In genomic region chr1:162925121-162925520, GRCm38 (mm10) we compare ENCODE assay signal across 38 mouse cellular contexts. TPM values are rescaled to one million over a fixed set of nuclear protein-coding genes. Genes with fewer than 3 reads are reported as not detected.
"Had no signal": no experiment of that assay in that cellular context is flagged by ENCODE, and none has a peak within 500 bp of the region (broad histone marks: within the 10 kb centered on the region; RNA-seq: fewer than 3 reads in every experiment).

No protein-coding gene starts in this region.

- H3K9me3 ChIP-seq: embryonic facial prominence, embryonic 10.5 days; embryonic facial prominence, embryonic 12.5 days; embryonic facial prominence, embryonic 13.5 days; embryonic facial prominence, embryonic 15.5 days; forebrain, embryonic 10.5 days; forebrain, embryonic 12.5 days; forebrain, embryonic 13.5 days; forebrain, embryonic 15.5 days had no signal

- DNase-seq: cerebellum, adult 18-20 months; cerebellum, adult 2 months; cerebellum, adult 8-10 months; cerebellum, adult 9-10 months; cerebellum, adult 9-11 months; cerebellum, postnatal 10 days; cerebellum, postnatal 14 days; cerebellum, postnatal 25 days; cerebellum, postnatal 36 days; embryo, embryonic 11 days; forebrain, postnatal 0 days; gastrocnemius, adult 2 months; gastrocnemius, postnatal 10 days; gastrocnemius, postnatal 14 days; gastrocnemius, postnatal 25 days; gastrocnemius, postnatal 36 days; heart, adult 11 months had no signal

- H3K4me2 ChIP-seq: embryonic facial prominence, embryonic 12.5 days; embryonic facial prominence, embryonic 13.5 days; embryonic facial prominence, embryonic 15.5 days; forebrain, embryonic 12.5 days; forebrain, embryonic 13.5 days; forebrain, embryonic 15.5 days had no signal

- H3K36me3 ChIP-seq: embryonic facial prominence, embryonic 10.5 days; embryonic facial prominence, embryonic 12.5 days; embryonic facial prominence, embryonic 13.5 days; embryonic facial prominence, embryonic 15.5 days; forebrain, embryonic 10.5 days; forebrain, embryonic 12.5 days; forebrain, embryonic 15.5 days had no signal

- H3K27me3 ChIP-seq: embryonic facial prominence, embryonic 12.5 days; embryonic facial prominence, embryonic 13.5 days; embryonic facial prominence, embryonic 15.5 days; forebrain, embryonic 12.5 days; forebrain, embryonic 13.5 days; forebrain, embryonic 15.5 days had no signal

- H3K9ac ChIP-seq: embryonic facial prominence, embryonic 12.5 days; embryonic facial prominence, embryonic 13.5 days; embryonic facial prominence, embryonic 15.5 days; forebrain, embryonic 12.5 days; forebrain, embryonic 13.5 days; forebrain, embryonic 15.5 days; forebrain, postnatal 0 days had no signal

- H3K27ac ChIP-seq: embryonic facial prominence, embryonic 10.5 days; embryonic facial prominence, embryonic 12.5 days; embryonic facial prominence, embryonic 13.5 days; embryonic facial prominence, embryonic 15.5 days; forebrain, embryonic 10.5 days; forebrain, embryonic 12.5 days; forebrain, embryonic 13.5 days; forebrain, embryonic 15.5 days; gastrocnemius, adult 2 months had no signal

- ATAC-seq: forebrain, embryonic 13.5 days; forebrain, embryonic 14.5 days; forebrain, embryonic 15.5 days; forebrain, embryonic 16.5 days; forebrain, postnatal 0 days had no signal

- H3K4me1 ChIP-seq: embryonic facial prominence, embryonic 10.5 days; embryonic facial prominence, embryonic 12.5 days; embryonic facial prominence, embryonic 13.5 days; embryonic facial prominence, embryonic 15.5 days; forebrain, embryonic 10.5 days; forebrain, embryonic 12.5 days; forebrain, embryonic 13.5 days; forebrain, embryonic 15.5 days had no signal

- H3K4me3 ChIP-seq: embryonic facial prominence, embryonic 10.5 days; embryonic facial prominence, embryonic 12.5 days; embryonic facial prominence, embryonic 13.5 days; embryonic facial prominence, embryonic 15.5 days; erythroblast, embryonic 14.5 days; forebrain, embryonic 10.5 days; forebrain, embryonic 12.5 days; forebrain, embryonic 13.5 days; forebrain, embryonic 15.5 days; gastrocnemius, adult 2 months had no signal

RNA-seq across cellular contexts. Expression of gene Fmo6, which starts 12.2 kb away (rescaled TPM):
- total RNA-seq: common myeloid progenitor, adult 5-6 weeks; forebrain, postnatal 0 days; gastrocnemius, adult 18-20 months; gastrocnemius, adult 2 months; gastrocnemius, adult 8-10 months; gastrocnemius, postnatal 14 days; gastrocnemius, postnatal 25 days; gastrocnemius, postnatal 36 days; granulocyte monocyte progenitor cell, adult 5-6 weeks had no signal
- polyA plus RNA-seq: cerebellum, adult 2 months; cortical plate, adult 2 months; embryonic facial prominence, embryonic 10.5 days; embryonic facial prominence, embryonic 11.5 days; erythroblast, embryonic 14.5 days; forebrain, embryonic 10.5 days; forebrain, embryonic 11.5 days; forebrain, embryonic 13.5 days; forebrain, embryonic 14.5 days; forebrain, embryonic 15.5 days; forebrain, embryonic 16.5 days; forebrain, postnatal 0 days had no signal

RNA-seq across cellular contexts. Expression of gene Fmo2, which starts 26.6 kb away (rescaled TPM):
- total RNA-seq: common myeloid progenitor, adult 5-6 weeks; granulocyte monocyte progenitor cell, adult 5-6 weeks had no signal
- polyA plus RNA-seq: embryonic facial prominence, embryonic 10.5 days; embryonic facial prominence, embryonic 11.5 days; erythroblast, embryonic 14.5 days; forebrain, embryonic 10.5 days; forebrain, embryonic 12.5 days; forebrain, embryonic 13.5 days; forebrain, embryonic 16.5 days had no signal

RNA-seq across cellular contexts. Expression of gene Fmo1, which starts 58.7 kb away (rescaled TPM):
- polyA plus RNA-seq: erythroblast, embryonic 14.5 days had no signal

RNA-seq across cellular contexts. Expression of gene Fmo3, which starts 59.2 kb away (rescaled TPM):
- total RNA-seq: common myeloid progenitor, adult 5-6 weeks; forebrain, postnatal 0 days; gastrocnemius, adult 18-20 months; gastrocnemius, adult 2 months; gastrocnemius, adult 8-10 months; gastrocnemius, postnatal 10 days; gastrocnemius, postnatal 14 days; gastrocnemius, postnatal 25 days; gastrocnemius, postnatal 36 days; gastrocnemius, postnatal 4 days; granulocyte monocyte progenitor cell, adult 5-6 weeks had no signal
- polyA plus RNA-seq: cerebellum, adult 2 months; cortical plate, adult 2 months; embryonic facial prominence, embryonic 10.5 days; embryonic facial prominence, embryonic 11.5 days; embryonic facial prominence, embryonic 12.5 days; embryonic facial prominence, embryonic 13.5 days; embryonic facial prominence, embryonic 14.5 days; embryonic facial prominence, embryonic 15.5 days; erythroblast, embryonic 14.5 days; forebrain, embryonic 10.5 days; forebrain, embryonic 11.5 days; forebrain, embryonic 12.5 days; forebrain, embryonic 13.5 days; forebrain, embryonic 14.5 days; forebrain, embryonic 15.5 days; forebrain, embryonic 16.5 days; forebrain, postnatal 0 days; frontal cortex, adult 2 months had no signal
